Mouse (Mus musculus): ENCODE measurements around the gene Mlst8.

- TF ChIP-seq POLR2A (IDR thresholded peaks at IDR 0.05; ENCODE audit: low read depth, low read length) = no peak; the same call in 1 of the 2 replicates
- TF ChIP-seq CTCF (IDR thresholded peaks at IDR 0.05; ENCODE audit: extremely low read depth, insufficient read length, insufficient replicate concordance, low read depth, low read length) = no peak
Observed at GRCm38 (mm10) chr17:24477985-24478600, 785 bp downstream of the Mlst8 start.
